In genomic region chr11:88313512-88313911, GRCm38 (mm10) we compare ENCODE assay signal across 13 mouse cellular contexts. TPM values are rescaled to one million over a fixed set of nuclear protein-coding genes. Genes with fewer than 3 reads are reported as not detected.
DNase-seq lines count a peak whose midpoint lies in the region; ATAC-seq and TF ChIP-seq lines count a peak whose summit lies in the region.
"Had no signal": no experiment of that assay in that cellular context is flagged by ENCODE, and none has a peak within 500 bp of the region (broad histone marks: within the 10 kb centered on the region; RNA-seq: fewer than 3 reads in every experiment).

No protein-coding gene starts in this region.

- no peaks in the 10 kb centered on the region for H3K27me3 ChIP-seq in lung, embryonic 14.5 days (ENCODE audit: insufficient read depth, low read length)
- no peaks in the 10 kb centered on the region for H3K27me3 ChIP-seq in kidney, embryonic 16.5 days (ENCODE audit: insufficient read depth, low read length)
- H3K27me3 ChIP-seq: embryonic facial prominence, embryonic 15.5 days; lung, embryonic 15.5 days had no signal

- H3K4me2 ChIP-seq in lung, embryonic 14.5 days, result no peak overlapping the region
- no peak overlapping the region for H3K4me2 ChIP-seq in kidney, embryonic 16.5 days (replicated peaks; ENCODE audit: low read depth, low read length)
- H3K4me2 ChIP-seq: embryonic facial prominence, embryonic 15.5 days; lung, embryonic 15.5 days had no signal

- no peaks in the 10 kb centered on the region for H3K9me3 ChIP-seq in lung, embryonic 14.5 days (ENCODE audit: low read depth, low read length)
- H3K9me3 ChIP-seq in kidney, embryonic 16.5 days (ENCODE audit: low read length), result no peaks in the 10 kb centered on the region
- H3K9me3 ChIP-seq: embryonic facial prominence, embryonic 15.5 days; lung, embryonic 15.5 days had no signal

- no peak overlapping the region for H3K9ac ChIP-seq in lung, embryonic 14.5 days
- H3K9ac ChIP-seq in kidney, embryonic 16.5 days (replicated peaks; ENCODE audit: low read length), result no peak overlapping the region
- H3K9ac ChIP-seq: embryonic facial prominence, embryonic 15.5 days; lung, embryonic 15.5 days had no signal

- 0 out of 2 replicates have a peak, but pooled peaks have one; percentile 28 for ATAC-seq in lung, embryonic 14.5 days (ENCODE audit: insufficient read depth)
- ATAC-seq in kidney, embryonic 16.5 days (ENCODE audit: low FRiP score, low TSS enrichment), result peak; percentile 53; the same call in 1 of the 2 replicates
- ATAC-seq in megakaryocyte progenitor cell, adult 5-6 weeks (replicated peaks; ENCODE audit: poor library complexity), result peak; percentile 49

- H3K36me3 ChIP-seq in lung, embryonic 14.5 days (ENCODE audit: insufficient read depth), result no peaks in the 10 kb centered on the region
- no peaks in the 10 kb centered on the region for H3K36me3 ChIP-seq in kidney, embryonic 16.5 days (ENCODE audit: insufficient read depth, low read length)
- H3K36me3 ChIP-seq: embryonic facial prominence, embryonic 15.5 days; lung, embryonic 15.5 days had no signal

- H3K4me3 ChIP-seq in lung, embryonic 14.5 days (ENCODE audit: low read depth, low read length), result no peak overlapping the region
- H3K4me3 ChIP-seq in kidney, embryonic 16.5 days (ENCODE audit: low read length), result no peak overlapping the region
- H3K4me3 ChIP-seq: embryonic facial prominence, embryonic 15.5 days; lung, embryonic 15.5 days had no signal

- no peak overlapping the region for H3K27ac ChIP-seq in lung, embryonic 14.5 days (ENCODE audit: low read depth)
- no peak overlapping the region for H3K27ac ChIP-seq in kidney, embryonic 16.5 days (ENCODE audit: low read length)
- H3K27ac ChIP-seq: embryonic facial prominence, embryonic 15.5 days; lung, embryonic 15.5 days had no signal

- TF ChIP-seq CTCF in lung, embryonic 14.5 days (IDR thresholded peaks at IDR 0.05; ENCODE audit: low read depth), result no peak

- H3K4me1 ChIP-seq in lung, embryonic 14.5 days (ENCODE audit: insufficient read depth), result peaks cover 9% of the 10 kb centered on the region; the same call in 1 of the 2 replicates
- peaks cover 30% of the 10 kb centered on the region for H3K4me1 ChIP-seq in kidney, embryonic 16.5 days (ENCODE audit: insufficient read depth, low read length)

- WGBS in lung, embryonic 14.5 days, result 7% methylated on average over 8 of the region's 8 CpGs
- WGBS in kidney, embryonic 16.5 days, result 11% methylated on average over 8 of the region's 8 CpGs

- DNase-seq in adrenal gland, adult 2 months, result peak; percentile 58
- DNase-seq in adrenal gland, adult 8-10 months, result no peak
- DNase-seq in lung, embryonic 14.5 days, result peak; percentile 59
- DNase-seq in lung, adult 18-20 months, result no peak
- DNase-seq in thymus, postnatal 25 days, result no peak
- DNase-seq in right cerebral cortex, postnatal 25 days, result no peak
- DNase-seq: layer of hippocampus, postnatal 36 days; retina, postnatal 1 day had no signal

RNA-seq across cellular contexts. Expression of gene Ccdc182, which starts 19.7 kb away (rescaled TPM):
- not detected for total RNA-seq in adrenal gland, adult 2 months (2021)
- not detected in 2 replicates for polyA plus RNA-seq in adrenal gland, adult 2 months (2012; rRNA removed)
- total RNA-seq in adrenal gland, adult 8-10 months (2022), result under 1 TPM in 1 of 4 experiments, not detected in 3; 0.40 TPM
- polyA plus RNA-seq in lung, embryonic 14.5 days (2014; fragmentation: Nextera tagmentation; extraction: Ambion mirVana), result not detected in 2 replicates
- polyA plus RNA-seq in kidney, embryonic 16.5 days (2015; fragmentation: Nextera tagmentation; extraction: Ambion mirVana), result 3.0 and 3.3 TPM in 2 replicates
- total RNA-seq in megakaryocyte progenitor cell, adult 5-6 weeks (2015), result not detected in 2 replicates
- not detected in 2 replicates for total RNA-seq in megakaryocyte progenitor cell, adult 5-6 weeks (2017)
- total RNA-seq: layer of hippocampus, postnatal 36 days had no signal
- polyA plus RNA-seq: embryonic facial prominence, embryonic 15.5 days; heart, postnatal 0 days had no signal

Comparison
In these comparisons a context has a peak if more than half of its experiments do, and no peak if none do; other contexts are left out.
1. DNase-seq: peak in adrenal gland, adult 2 months (single experiment) and lung, embryonic 14.5 days (single experiment); none in adrenal gland, adult 8-10 months (single experiment), lung, adult 18-20 months (0 of 2), thymus, postnatal 25 days (single experiment) and right cerebral cortex, postnatal 25 days (single experiment).
2. Peak in every context shown above with its lines, with median percentiles within 50 percentile points of each other: ATAC-seq.